Mouse (Mus musculus) hindbrain, postnatal 0 days (tissue): Measurements from ENCODE around the gene Tmub2. TPM values are rescaled to one million over a fixed set of nuclear protein-coding genes. Genes with fewer than 3 reads are reported as not detected.

ENCODE experiments used
- ATAC-seq: fragments of 200-750 bp; cut with Nextera tagmentation; 2 replicates; pipeline ENCODE4 v1.8.0; 2017; ENCODE audit warnings: mild to moderate bottlenecking, moderate TSS enrichment, moderate library complexity
- DNase-seq: peaks from one replicate; pipeline ENCODE4 v3.0.0-alpha.2; 2015; ENCODE audit warnings: low spot score
- H3K27ac ChIP-seq: fragments of 300-500 bp; sonication (generic); 2 replicates; pipeline ENCODE4 v1.5.1; 2014; ENCODE audit warnings: mild to moderate bottlenecking
- H3K27me3 ChIP-seq: fragments of 300-500 bp; sonication (generic); 2 replicates; pipeline ENCODE4 v1.6.1; 2014; ENCODE audit warnings: low read length, mixed read lengths; ENCODE audit not compliant: insufficient read depth
- H3K36me3 ChIP-seq: fragments of 300-500 bp; sonication (generic); 2 replicates; pipeline ENCODE4 v1.6.1; 2014; ENCODE audit warnings: low read length, mixed read lengths; ENCODE audit not compliant: insufficient read depth
- H3K4me1 ChIP-seq: fragments of 300-500 bp; sonication (generic); 2 replicates; pipeline ENCODE4 v1.6.1; 2014; ENCODE audit warnings: antibody characterized with exemption, low read length, mixed read lengths; ENCODE audit not compliant: insufficient read depth
- H3K4me2 ChIP-seq: fragments of 300-500 bp; sonication (generic); 2 replicates; pipeline ENCODE4 v1.6.1; 2014; ENCODE audit warnings: low read depth, mild to moderate bottlenecking, low read length, moderate library complexity, mixed read lengths
- H3K4me3 ChIP-seq: fragments of 300-500 bp; sonication (generic); 2 replicates; pipeline ENCODE4 v1.5.1; 2014; ENCODE audit warnings: low read length
- H3K9ac ChIP-seq: fragments of 300-500 bp; sonication (generic); replicated peaks from 2 replicates; pipeline ENCODE4 v1.6.1; 2014; ENCODE audit warnings: mild to moderate bottlenecking, low read length, moderate library complexity, mixed read lengths
- H3K9me3 ChIP-seq: fragments of 300-500 bp; sonication (generic); 2 replicates; pipeline ENCODE4 v1.6.1; 2016; ENCODE audit warnings: low read length, mixed read lengths
- CTCF ChIP-seq: IDR thresholded peaks from 2 replicates; pipeline ENCODE4 v1.5.1; 2016; ENCODE audit warnings: antibody characterized with exemption, control low read depth, low read depth
- WGBS: fragments of 180-500 bp; shearing (Covaris S2); extraction: QIAGEN DNeasy Blood & Tissue Kit; methylation state at CpG from one replicate; pipeline ENCODE4 v1.1.7; 2014; 5-methylcytosine and 5-hydroxymethylcytosine counted together
- polyA plus RNA-seq: library from polyadenylated mRNA; unstranded; fragments of >200 nt; fragmentation: Nextera tagmentation; extraction: Ambion mirVana; gene quantifications from 2 replicates; pipeline ENCODE4 v1.2.1, GENCODE M21; 2015
- total RNA-seq: library from RNA; depleted of rRNA; stranded (reverse); fragments of >200 nt; gene quantifications from 2 replicates; pipeline ENCODE4 v1.2.3, GENCODE M21; 2014

Tmub2 gene
- total and polyA plus RNA-seq, 2 experiments from 2014 or later, result 72.2 to 92.7 TPM

DNA sequence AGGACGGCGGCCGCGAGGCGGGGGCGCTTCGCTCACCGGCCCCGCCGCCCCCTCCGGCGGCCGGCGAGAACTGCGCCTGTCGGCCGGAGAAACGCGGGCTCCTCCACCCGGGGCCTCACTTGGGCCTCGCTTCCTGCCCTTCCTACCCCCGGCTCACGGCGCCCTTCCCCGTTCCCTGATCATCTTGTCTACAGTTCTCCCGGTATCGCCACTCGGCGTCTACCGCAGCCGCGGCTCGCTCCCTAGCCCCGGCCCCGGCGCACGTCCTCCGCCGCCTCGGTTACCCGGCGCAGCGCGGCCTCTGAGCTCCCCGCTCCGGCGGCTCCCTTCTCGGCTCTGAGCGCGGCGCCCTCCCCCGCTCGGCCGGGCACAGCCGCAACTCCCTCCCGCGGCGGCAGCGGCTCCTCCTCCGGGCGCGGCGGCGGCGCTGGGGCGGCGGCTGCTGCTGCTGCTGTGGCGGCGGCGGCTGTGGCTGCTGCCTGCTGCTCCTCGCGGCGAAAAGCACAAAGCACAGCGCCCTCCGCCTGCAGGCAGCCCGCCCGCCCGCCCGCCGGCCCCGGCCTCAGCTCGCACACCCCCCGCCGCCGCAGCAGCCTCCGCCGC, 32.7 kb downstream of the Tmub2 start:
- 2% methylated on average over 40 of the region's 87 CpGs for WGBS
- Histone ChIP-seq H3K27me3 (no peaks in the 10 kb centered on the region), H3K4me2 (peak overlapping the region; percentile 85), H3K9me3 (no peaks in the 10 kb centered on the region), H3K4me1 (peaks cover 11% of the 10 kb centered on the region; the same call in 1 of the 2 replicates), H3K36me3 (peaks cover 20% of the 10 kb centered on the region), H3K9ac (peak overlapping the region; percentile 100), H3K27ac (peak overlapping the region; percentile 99), H3K4me3 (peak overlapping the region; percentile 99)
- DNase-seq, result peak; percentile 80
- ATAC-seq, result peak; percentile 43
- no peak for TF ChIP-seq CTCF

- ATAC-seq, result peak; percentile 43
- H3K4me3 ChIP-seq, result peak overlapping the region; percentile 99
- H3K9me3 ChIP-seq, result no peaks in the 10 kb centered on the region
- H3K4me1 ChIP-seq, result peaks cover 11% of the 10 kb centered on the region; the same call in 1 of the 2 replicates
- peak overlapping the region; percentile 85 for H3K4me2 ChIP-seq
- WGBS, result under 1% methylated on average over 56 of the region's 77 CpGs
- H3K36me3 ChIP-seq, result peaks cover 15% of the 10 kb centered on the region
- H3K9ac ChIP-seq, result peak overlapping the region; percentile 100
- no peak for DNase-seq
- H3K27ac ChIP-seq, result peak overlapping the region; percentile 99
- no peak for TF ChIP-seq CTCF
- H3K27me3 ChIP-seq, result no peaks in the 10 kb centered on the region
These were observed 33.3 kb downstream of the Tmub2 start for GRCm38 (mm10) chr11:102317901-102318575.

DNA sequence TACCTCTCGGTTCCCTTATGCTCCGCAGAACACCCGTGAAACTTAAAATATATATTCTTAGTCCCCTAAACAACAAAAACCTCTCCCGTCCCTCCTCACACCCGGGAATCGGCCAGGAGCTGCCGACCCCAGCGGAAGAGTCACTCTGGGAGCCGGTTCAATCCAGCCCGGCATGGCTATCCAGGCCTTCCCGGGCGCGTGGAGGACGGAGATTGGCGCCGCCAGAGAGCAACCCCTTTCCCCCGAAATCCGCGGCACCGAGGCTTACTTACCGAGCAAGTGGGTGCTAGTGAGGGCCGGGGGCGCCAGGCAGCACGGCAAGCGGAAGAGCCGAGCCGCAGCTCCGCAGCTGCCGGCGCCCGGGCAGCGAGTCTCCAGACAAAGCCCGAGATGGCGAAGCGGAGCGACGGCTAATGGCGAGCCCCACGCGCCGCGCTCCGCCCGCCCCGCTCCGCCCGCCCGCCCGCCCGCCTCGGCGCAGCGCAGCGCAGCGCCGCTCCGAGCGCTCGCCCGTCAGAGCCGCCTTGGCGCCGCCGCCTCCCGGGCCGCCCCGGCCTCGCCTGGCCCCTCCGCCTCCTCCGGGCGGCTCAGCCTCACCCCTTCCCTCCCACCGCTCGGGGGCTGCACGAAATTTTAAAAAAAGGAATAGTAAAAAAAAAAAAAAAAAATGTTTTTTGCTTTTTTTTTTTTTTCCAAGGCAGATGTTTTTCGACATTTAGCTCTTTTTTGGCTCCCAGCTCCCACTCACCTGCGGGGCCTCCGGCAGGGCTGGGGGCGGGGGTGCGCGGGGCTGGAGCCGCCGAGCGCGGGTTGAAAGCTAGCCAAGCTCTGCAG, 34.1 kb downstream of the Tmub2 start:
- DNase-seq, result peak; percentile 67
- Histone ChIP-seq H3K36me3 (peaks cover 8% of the 10 kb centered on the region), H3K9me3 (no peaks in the 10 kb centered on the region), H3K4me2 (peak overlapping the region; percentile 85), H3K9ac (peak overlapping the region; percentile 100), H3K4me1 (peaks cover 11% of the 10 kb centered on the region; the same call in 1 of the 2 replicates), H3K27ac (peak overlapping the region; percentile 99), H3K4me3 (peak overlapping the region; percentile 99), H3K27me3 (no peaks in the 10 kb centered on the region)
- WGBS, result under 1% methylated on average over 78 of the region's 84 CpGs
- no peak for ATAC-seq
- no peak for TF ChIP-seq CTCF

- H3K4me2 ChIP-seq, result peak within 1 kb of the TSS; percentile 85
- peak; percentile 63 for ATAC-seq
- WGBS, result under 1% methylated on average over 25 of the region's 25 CpGs
These were observed 34.7 kb downstream of the Tmub2 start, which contains the start of gene Ubtf for GRCm38 (mm10) chr11:102319410-102319792. Gene Ubtf, minus strand, starts transcription at chr11:102319742.

DNA sequence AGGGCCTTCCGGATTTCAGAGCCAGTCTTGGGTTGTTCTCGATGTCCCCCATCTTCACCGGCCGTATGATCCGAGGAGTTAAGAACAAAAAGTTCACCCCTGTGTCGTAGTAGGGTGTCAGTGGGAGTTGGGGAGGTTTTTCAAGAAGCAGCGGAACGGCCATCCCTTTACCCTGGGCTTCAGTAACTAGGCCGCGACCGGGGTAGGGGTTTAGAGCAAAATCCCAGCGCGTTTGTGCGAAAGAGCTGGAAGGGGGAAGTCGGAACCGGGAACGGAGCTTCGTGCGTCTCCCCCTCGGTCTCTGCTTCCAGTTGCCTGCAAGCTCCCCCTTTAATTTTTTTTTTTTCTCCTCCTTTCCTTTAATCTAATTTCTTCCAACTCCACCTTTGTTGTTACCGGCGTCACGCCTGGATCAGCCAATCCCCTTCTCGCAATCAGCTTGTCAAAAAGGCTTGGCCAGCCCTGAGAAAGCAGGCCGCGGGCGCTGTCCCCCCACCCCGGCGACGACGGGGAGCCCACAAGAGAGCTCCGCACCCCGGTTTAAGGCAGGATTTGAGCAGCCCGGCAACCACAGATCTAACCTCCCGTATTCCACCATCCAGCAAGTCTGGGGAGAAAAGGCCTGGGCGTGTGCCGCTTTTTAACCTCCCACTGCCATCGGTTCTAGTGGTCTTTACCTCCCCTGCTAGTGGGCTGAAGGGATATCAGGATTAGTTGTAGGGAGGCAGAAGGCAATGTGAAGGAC, 35.4 kb downstream of the Tmub2 start:
- Histone ChIP-seq H3K9me3 (no peaks in the 10 kb centered on the region), H3K4me1 (peaks cover 11% of the 10 kb centered on the region; the same call in 1 of the 2 replicates), H3K4me2 (peak overlapping the region; percentile 85), H3K27ac (peak overlapping the region; percentile 99), H3K36me3 (no peaks in the 10 kb centered on the region), H3K9ac (peak overlapping the region; percentile 100), H3K4me3 (peak overlapping the region; percentile 99), H3K27me3 (no peaks in the 10 kb centered on the region)
- TF ChIP-seq CTCF, result no peak
- under 1% methylated on average over 38 of the region's 38 CpGs for WGBS
- ATAC-seq, result peak; percentile 41; the same call in 1 of the 2 replicates
- DNase-seq, result peak; percentile 93

More at GRCm38 (mm10) chr11:102319410-102319792, 34.7 kb downstream of the Tmub2 start, which contains the start of gene Ubtf:
- Histone ChIP-seq H3K4me1 (peaks cover 11% of the 10 kb centered on the region; the same call in 1 of the 2 replicates), H3K9ac (peak within 1 kb of the TSS; percentile 100), H3K36me3 (peaks cover 2% of the 10 kb centered on the region), H3K27me3 (no peaks in the 10 kb centered on the region), H3K4me3 (peak within 1 kb of the TSS; percentile 99), H3K9me3 (no peaks in the 10 kb centered on the region), H3K27ac (peak within 1 kb of the TSS; percentile 99)
- peak; percentile 92 for DNase-seq
- TF ChIP-seq CTCF, result no peak

DNA sequence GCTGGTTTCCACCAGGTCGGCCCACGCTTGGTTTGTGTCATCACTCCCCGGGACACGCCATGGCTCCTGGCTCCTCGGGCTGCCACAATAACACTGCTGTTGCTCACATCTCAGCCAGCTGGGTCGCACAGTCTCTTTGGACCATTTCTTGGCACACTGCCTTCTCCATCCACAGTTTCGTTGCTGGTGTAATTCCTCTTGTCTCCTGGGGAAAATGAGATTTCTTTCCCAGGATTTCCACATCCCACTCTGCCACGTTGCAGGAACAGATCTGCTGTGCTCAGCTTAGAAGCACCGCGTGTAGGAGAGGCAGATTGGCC, 35.9 kb downstream of the Tmub2 start:
- peak overlapping the region; percentile 99 for H3K4me3 ChIP-seq
- TF ChIP-seq CTCF, result peak; percentile 44
- peak overlapping the region; percentile 85 for H3K4me2 ChIP-seq
- WGBS, result 5% methylated on average over 10 of the region's 10 CpGs
- DNase-seq (peak; percentile 91), ATAC-seq (peak; percentile 24; the same call in 1 of the 2 replicates)
- H3K9me3 ChIP-seq, result no peaks in the 10 kb centered on the region
- peak overlapping the region; percentile 99 for H3K27ac ChIP-seq
- peak overlapping the region; percentile 100 for H3K9ac ChIP-seq
- no peaks in the 10 kb centered on the region for H3K27me3 ChIP-seq
- H3K4me1 ChIP-seq, result peaks cover 11% of the 10 kb centered on the region; the same call in 1 of the 2 replicates
- no peaks in the 10 kb centered on the region for H3K36me3 ChIP-seq
